Mouse (Mus musculus) lung, adult 2 months (tissue): ENCODE measurements around the gene Tnfaip2.

ENCODE experiments used
- CTCF ChIP-seq: fragments of 200-500 bp; IDR thresholded peaks from 2 replicates; pipeline ENCODE4 v1.5.1; 2011; ENCODE audit warnings: mild to moderate bottlenecking, low read length, control low read depth; ENCODE audit not compliant: insufficient read depth
- POLR2A ChIP-seq: fragments of 200-500 bp; IDR thresholded peaks from 2 replicates; pipeline ENCODE4 v1.6.1; 2011; ENCODE audit warnings: low read depth, mild to moderate bottlenecking, control low read depth, low read length, borderline replicate concordance; ENCODE audit errors: extremely low read depth

GRCm38 (mm10) chr12:111430049-111430867 lies 12.0 kb upstream of the Tnfaip2 start:
- TF ChIP-seq CTCF (no peak), POLR2A (no peak)
